Mouse (Mus musculus) stomach, postnatal 0 days (tissue): ENCODE results near the gene Rnaset2a.
"Not testable (repeated sequence)": the region's sequence is repeated elsewhere in the genome, so short reads cannot be mapped to it uniquely, and the experiment has no call there.

Source experiments
- CTCF ChIP-seq: IDR thresholded peaks from 2 replicates; pipeline ENCODE4 v1.5.1; 2016; ENCODE audit warnings: antibody characterized with exemption, low read depth, mild to moderate bottlenecking, moderate library complexity
- EP300 ChIP-seq: optimal IDR thresholded peaks from 2 replicates; pipeline ENCODE3; 2016; ENCODE audit warnings: antibody characterized with exemption

GRCm38 (mm10) chr17:8138116-8138515, 9.8 kb downstream of the Rnaset2a start:
- not testable (repeated sequence) for TF ChIP-seq CTCF, EP300
